Mouse (Mus musculus): ENCODE results near the gene Arhgap22. TPM values are rescaled to one million over a fixed set of nuclear protein-coding genes. Genes with fewer than 3 reads are reported as not detected.

Arhgap22 gene
- total RNA-seq, 2 experiments from 2014 or later, result 1.0 to 1.1 TPM

DNA sequence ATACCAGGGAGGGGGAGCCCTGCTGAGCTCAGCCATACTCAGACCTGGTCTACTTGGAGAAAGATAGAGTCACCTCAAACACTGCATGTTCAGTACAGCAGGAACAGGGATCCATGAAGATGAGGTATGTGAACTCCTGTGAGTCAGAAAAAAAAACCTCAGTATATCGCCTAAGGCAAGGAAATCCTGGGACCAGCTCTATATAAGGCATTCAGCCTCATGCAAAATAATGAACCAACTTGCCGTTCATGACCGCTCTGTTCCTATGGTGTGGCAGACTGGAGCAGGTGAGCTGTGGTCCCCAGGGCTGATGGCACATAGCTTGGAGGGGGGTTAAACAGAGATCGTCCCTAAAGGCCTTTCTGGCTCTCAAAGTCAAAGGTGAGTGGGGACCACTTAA lies 68.6 kb downstream of the Arhgap22 start:
- DNase-seq, result no peak

- DNase-seq, result no peak
These were observed 74.1 kb downstream of the Arhgap22 start for GRCm38 (mm10) chr14:33287920-33288319.

GRCm38 (mm10) chr14:33290038-33290437 lies 76.2 kb downstream of the Arhgap22 start:
- no peak for DNase-seq

DNA sequence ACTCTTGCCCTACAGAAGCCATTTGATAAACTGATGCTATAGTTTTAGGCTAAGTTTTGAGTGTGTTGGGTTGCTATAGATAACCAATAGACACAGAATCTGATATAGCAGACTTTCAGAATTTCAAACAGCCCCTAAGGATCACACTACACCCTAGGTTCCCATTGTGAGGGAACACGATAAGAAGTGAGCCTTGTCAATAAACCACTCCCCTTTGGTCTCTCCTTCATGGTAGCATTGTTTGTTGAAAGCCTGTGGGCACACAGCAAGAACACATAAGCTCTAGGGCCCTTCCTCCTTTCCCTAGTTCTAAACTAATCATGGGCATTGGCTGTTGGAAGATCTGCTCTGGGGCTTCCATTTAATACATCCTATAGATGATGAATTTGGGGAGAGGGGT lies 80.7 kb downstream of the Arhgap22 start:
- no peak for DNase-seq

DNA sequence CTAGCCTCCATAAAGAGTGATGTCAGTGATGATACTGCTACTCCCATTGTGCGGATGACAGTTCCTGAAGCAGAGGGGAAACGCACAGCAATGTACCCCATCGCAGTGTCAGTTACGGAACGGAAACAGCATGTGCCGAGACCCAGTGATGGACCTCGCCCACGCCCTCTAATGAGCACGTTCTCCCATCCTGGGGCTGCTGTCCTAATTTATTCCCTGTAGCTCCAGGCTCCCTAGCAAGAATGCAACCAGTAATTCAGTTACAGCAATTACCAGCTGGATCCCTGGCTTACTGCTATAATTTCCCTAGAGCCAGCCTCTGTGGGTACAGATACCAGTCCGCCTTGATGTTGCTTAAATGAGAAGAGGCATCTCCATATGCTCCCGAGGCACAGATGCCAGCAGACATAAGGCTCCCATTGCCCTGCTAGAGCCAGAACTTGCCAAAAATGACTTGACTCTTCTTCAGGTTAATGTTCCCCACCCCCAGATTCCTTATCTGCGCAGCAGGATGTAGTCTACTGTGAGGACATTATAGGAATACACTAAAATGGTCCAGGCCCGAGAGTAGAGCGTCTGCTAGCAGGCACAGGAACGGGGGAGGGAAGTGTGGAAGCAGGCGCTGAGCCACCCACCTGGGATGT lies 83.0 kb downstream of the Arhgap22 start:
- DNase-seq, result no peak

GRCm38 (mm10) chr14:33300591-33300990 lies 86.8 kb downstream of the Arhgap22 start:
- no peak for DNase-seq

GRCm38 (mm10) chr14:33303348-33303819 lies 89.6 kb downstream of the Arhgap22 start:
- DNase-seq, result no peak

- DNase-seq, result no peak
These were observed 91.9 kb downstream of the Arhgap22 start for GRCm38 (mm10) chr14:33305645-33306281.

GRCm38 (mm10) chr14:33310719-33311118 lies 96.9 kb downstream of the Arhgap22 start:
- DNase-seq, result no peak

DNA sequence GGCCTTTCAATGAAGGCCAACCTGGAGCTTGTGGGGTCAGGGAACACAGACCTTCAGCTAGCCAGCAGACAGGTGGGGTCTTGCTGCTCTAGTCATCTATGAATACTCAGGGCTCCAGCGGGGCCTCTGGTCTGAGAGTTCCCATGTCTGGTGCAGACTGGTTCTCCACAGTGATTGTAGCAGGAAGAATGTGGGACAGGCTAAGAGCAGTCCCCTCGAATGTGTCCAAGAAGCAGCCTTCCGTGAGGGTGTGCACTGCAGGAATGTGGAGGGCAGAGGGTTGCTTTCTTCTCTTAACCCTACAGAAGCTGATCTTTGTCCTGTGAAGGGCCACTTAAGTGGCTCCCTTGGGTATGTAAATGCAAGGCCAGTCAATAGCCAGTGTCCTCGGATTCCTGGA lies 98.5 kb downstream of the Arhgap22 start:
- no peak for DNase-seq

GRCm38 (mm10) chr14:33313624-33314023 lies 99.8 kb downstream of the Arhgap22 start:
- DNase-seq, result peak; percentile 39

DNA sequence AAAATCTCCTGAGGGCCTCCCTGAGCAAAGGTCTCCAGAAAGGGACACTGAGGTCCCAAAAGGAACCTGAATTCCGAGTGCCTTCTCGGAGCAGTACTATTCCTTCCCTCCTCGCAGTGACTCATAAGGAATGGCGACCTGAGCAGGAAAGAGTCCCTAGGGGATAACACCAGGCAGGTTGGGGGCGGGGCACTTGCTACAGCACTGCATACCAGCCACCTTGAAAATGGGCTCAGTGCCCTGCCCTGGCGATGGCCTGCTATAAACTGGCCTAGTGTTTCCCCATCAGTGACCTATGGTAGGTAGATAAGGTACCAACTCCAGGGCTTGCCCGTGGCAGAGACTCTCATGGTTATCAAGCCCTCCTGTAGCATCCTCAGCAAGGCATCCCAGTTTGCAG lies 100.3 kb downstream of the Arhgap22 start:
- DNase-seq, result no peak

GRCm38 (mm10) chr14:33315111-33315510 lies 101.3 kb downstream of the Arhgap22 start:
- no peak for DNase-seq

DNA sequence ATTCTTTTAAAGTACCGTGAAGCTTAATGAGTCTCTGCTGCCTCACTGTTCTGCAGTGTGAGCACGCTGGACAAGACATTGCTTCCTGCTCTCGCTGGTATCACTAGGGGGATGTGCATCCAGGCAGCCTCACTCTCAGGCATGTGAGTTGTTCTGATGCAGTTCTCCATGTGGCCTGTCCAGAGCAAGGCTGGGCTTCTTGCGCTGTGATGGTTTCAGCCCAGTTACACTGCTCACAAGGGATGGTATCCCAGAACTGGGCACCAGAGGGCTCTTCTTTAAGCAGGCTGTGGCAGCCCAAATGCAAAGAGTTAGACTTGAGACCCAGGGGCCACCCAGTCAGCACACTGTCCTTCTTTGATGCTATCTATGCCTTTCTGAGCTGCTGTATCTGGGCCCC lies 101.9 kb downstream of the Arhgap22 start:
- DNase-seq, result no peak

DNA sequence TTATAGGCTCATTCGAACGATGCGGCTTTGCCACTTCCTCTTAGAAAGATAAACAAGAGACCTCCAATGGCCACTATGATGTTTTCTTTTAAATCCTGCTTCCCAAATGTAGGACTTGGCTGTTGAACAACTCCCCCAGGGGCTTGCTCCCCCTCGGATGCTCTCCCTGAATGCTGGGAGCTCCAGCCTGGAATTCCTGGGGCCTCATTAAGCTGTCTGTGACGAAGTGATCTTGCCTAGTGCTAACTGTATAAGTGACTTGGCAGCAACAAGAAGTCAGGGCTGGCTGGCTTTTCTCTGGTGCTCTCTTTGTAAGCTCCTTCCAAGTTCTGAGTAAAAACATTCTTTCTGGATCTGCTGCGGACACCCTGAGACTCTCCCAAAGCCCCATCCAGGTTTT lies 104.1 kb downstream of the Arhgap22 start:
- no peak for DNase-seq

DNA sequence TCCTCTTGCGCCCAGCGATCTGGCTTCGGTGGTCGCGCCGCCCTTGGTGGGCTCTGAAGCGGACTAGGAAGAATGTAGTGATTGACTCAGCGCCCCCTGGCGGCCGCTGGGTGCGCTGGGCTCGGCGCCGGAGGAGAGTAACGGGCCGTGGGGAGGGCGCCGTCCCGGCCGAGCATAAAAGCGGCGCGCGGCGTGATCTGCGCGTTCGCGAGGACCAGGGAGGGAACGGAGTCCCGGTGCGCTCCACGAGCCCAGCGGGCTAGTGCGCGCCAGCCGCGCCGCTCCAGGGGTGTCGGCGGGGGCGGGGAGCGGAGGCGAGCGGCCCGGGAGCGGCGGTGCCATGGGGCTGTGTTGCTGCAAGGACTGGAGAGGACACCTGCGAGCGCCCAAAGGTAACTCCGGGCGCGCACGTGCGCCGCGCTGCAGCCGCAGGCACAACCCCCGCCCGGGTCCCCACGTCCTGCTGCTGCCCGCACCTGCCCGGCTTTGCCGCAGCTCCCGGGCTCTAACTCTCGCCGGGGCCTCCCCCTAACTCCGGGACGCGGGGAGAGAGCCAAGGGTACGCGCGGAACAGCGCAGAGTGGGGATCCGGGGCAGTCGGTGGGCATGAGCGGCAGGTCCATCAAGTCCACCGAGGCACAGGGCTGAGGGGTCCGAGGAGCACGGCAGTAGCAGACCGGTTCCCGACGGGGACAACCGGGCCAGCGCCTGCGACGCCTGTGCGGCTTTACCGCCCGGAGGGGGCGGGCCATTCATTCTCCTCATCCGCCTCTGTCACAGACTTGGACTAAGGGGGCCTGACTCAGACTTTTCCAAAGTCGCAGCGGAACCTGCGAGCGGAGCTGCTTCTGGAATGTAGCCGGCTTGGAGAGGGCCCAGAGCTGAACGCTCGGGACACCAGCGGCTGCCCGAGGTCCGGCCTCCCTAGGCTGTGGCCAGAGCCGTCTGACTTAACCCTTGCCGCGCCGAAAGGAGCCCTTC lies 106.0 kb downstream of the Arhgap22 start:
- DNase-seq, result peak; percentile 72

GRCm38 (mm10) chr14:33320856-33321255 lies 107.0 kb downstream of the Arhgap22 start:
- DNase-seq, result no peak

GRCm38 (mm10) chr14:33322661-33323088 lies 108.8 kb downstream of the Arhgap22 start:
- peak; percentile 39 for DNase-seq

- DNase-seq, result peak; percentile 23
These were observed 110.7 kb downstream of the Arhgap22 start for GRCm38 (mm10) chr14:33324556-33324955.

DNA sequence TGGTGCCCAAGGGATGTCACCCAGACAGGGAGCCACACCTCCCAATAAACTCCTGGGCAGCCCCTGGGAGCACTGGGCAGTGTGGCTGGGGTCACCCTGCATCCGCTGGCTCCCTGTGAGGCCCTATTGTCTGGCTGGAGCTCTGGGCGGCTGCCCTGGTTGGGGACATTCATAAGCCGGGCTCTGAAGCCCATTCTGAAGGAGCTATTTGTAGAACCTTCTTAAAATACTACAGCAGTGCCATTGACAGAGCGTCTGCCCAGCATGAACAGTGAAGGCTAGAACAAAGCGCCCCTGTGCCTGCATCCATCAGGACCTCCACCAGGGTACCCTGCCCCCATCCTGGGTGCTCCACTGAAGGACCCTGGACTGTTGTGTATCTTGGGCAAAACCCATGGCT lies 114.5 kb downstream of the Arhgap22 start:
- no peak for DNase-seq

DNA sequence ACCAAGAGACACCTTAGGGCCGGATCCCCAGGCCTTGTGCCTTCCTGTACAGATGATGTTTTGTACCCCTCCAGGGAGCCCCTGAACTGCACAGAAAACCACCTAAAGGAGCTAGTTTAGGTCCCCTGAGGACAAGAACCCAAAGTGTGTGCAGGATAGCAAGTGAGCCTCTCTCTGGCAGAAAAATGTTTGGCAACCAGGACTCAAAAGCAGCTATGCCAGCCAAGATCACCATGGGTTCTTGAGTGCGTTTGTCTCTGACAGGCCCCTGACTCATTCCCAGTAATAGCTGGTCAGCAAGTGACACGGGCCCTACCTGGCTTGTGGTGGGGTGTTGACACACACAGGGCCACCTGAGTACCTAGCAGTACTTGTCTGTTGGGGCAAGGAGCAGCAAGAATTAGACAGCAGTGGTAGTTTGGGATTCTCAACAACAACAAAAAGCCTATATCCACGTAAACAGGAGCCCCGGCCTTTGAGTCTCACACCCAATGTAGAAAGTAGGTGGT lies 115.5 kb downstream of the Arhgap22 start:
- no peak for DNase-seq

DNA sequence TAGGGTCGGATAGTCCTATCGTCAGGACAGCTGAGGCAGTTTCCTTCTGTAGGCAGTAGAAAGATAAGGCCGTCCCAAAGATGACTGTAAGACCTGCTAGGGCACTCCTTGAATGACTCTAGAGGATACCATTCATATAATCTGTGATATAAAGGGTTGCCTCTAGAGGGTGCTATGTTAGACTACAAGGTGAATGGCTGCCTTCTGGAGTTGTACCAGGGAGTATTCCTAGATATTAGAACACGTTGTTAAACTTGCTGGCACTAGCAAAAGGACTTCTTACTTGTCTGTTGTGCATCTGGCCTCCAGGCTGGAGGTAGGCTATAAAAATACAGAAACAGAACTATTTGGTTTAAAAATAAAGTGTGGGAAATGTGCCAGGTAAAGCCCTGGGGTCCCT lies 117.2 kb downstream of the Arhgap22 start:
- DNase-seq, result no peak

GRCm38 (mm10) chr14:33331627-33332026 lies 117.8 kb downstream of the Arhgap22 start:
- no peak for DNase-seq

Measured in gastrocnemius, postnatal 25 days (tissue).